Mouse (Mus musculus): ENCODE results near the gene Slc12a1.

The Slc12a1 gene

DNA sequence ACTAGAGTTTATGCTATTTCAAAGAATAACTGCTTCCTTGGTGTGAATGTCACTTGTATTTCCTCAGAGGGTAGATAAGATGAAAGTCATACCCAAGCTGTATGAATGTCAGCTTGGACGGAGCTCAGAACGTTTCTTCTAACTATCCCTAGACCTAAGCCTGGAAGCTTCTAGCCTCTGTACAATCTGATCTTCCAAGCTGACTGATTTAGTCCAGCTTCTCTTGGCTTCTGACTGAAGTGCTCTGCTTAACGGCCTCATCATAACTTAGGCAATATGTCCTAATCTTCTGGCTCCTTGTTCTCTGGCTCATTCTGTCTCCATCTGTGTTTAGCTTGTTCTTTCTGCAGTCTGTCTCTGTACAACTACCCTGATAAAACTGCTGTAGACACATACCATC, 102.3 kb downstream of the Slc12a1 start:
- DNase-seq (ENCODE audit: low spot score in 2 of 2) = no peak

DNA sequence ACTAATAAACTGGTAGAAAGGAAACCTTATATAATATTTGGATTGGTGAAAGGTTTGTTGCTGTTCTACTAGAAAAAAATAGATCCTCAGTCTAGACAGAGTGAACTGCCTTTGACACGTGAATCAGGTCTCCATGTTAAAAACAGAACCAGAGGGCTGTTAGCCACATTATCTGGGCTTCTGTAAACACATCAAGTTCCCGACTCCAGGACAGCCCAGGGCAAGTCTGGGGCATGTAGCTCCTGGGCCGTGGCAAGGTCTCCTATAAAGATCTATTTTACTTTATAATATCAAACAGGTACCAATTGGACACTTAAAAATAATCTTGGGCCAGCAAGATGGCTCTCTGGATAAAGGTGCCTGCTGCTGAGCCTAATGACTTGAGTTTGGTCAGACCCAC, 103.6 kb downstream of the Slc12a1 start:
- DNase-seq (ENCODE audit: low spot score in 2 of 2) = no peak

DNA sequence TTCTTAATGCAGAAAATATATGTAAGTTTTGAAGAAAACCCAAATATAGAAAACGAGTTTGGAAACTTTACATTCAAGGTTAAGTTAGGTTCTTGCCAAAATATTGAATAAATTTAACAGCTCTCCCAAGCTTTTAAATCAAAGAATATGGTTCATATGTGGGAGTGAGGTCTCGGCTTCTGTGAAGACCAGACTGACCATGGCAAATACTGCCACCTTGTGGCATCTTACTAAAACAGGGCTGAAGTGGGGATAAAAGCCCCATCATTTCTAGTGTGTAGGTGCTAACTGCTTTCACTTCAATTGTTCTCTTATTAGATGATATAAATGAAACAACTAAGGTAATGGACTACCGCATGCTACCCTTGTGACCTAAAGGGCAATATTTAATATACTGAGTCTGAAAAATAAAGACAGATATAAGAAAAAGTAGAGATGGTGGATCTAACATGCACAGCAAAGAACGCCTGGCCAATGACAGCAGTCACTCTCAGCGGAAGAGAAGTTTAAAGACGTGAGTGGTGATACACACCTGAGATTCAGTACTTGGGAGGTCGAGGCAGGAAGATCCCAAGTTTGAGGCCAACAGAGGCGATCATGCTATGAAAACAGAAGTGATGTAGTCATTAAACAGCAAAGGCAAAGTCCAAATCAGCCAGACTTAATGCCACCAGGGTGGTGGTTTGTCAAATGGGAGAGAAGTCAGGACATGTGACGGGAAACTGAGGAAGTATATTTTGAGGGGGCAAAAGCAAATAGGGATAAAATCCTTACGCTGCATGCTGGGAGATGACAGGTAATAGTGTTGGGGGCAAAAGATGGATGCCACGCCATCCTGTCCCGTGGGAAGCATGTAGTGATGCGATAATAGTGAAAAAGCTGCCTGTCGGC, 107.2 kb downstream of the Slc12a1 start:
- DNase-seq (ENCODE audit: low spot score in 2 of 2) = no peak

DNA sequence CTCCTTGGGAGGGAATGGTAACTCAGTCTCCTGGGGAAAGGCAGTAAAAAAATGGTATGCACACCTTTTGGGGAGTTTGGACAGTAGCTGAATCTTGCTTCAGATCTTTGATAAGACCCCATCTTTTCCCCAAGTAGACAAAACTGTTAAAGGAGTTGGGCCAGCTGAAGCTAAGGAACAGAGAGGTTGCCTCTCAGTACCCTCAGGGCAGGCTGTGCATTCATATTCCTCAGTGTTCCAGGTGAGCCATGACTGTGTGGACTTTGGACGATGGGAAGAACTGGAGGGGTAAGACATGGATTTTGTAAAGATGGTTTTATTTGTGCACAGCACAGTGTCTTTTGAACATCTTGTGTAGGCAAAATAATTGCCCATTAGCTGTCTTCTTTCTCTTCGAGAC, 108.0 kb downstream of the Slc12a1 start:
- no peak for DNase-seq (ENCODE audit: low spot score in 2 of 2)

DNA sequence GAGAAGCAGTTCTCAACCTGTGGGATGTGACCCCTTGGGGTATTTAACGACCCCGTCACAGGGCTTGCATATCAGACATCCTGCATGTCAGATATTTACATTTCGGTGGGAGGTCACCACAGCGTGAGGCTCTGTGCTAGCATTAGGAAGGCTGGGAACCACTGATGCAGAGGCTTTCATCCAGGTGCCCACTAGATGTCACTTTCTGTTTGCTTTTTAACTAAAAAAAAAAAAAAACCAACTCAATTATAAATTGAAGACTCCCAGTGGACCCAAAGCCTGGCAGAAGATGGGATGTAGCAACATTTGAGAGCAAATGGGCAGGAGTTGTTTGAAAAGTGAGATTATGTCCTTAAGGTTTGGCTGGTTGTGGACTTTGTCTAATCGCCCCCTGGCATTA, 110.8 kb downstream of the Slc12a1 start:
- peak in 1 of 2 experiments; percentile 20 for DNase-seq (ENCODE audit: low spot score in 2 of 2)

DNA sequence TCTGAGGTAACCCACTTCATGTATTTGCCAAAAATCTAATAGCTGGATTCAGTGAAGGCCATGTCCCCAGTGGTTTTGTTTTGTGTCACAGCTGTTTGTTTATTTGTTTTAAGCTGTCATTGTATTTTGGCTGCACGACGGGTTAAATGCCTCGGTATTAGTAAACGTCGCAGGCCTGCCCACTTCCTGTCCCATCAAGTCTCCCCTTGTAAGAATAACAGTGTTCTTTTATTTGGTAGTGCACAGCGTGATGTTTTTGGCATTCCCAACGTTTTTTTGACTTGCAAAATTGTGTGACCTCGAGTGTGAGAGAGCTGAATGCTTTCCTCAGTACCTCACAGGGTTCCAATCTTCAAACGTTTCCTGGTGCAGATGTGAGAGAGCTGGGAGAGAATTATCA, 111.4 kb downstream of the Slc12a1 start:
- no peak for DNase-seq (ENCODE audit: low spot score in 2 of 2)

DNA sequence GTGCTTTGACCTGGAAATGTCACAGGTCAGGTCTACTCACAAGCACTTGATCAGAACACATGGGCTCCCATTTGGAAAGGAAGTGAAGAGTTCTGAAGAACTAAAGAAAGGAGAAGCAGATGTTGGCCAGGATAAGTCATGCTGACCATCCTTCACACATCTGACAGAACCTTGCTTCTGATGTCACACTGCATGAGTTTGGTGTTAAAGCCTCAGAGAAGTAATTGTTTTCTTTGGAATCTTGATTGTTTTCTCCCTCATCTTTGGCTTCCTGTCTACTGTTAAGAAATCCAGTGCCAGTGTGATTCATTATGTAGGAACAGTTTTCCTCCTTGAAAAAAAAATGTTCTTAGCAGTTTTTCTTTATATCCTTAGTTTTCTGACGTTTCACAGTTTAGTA, 116.6 kb downstream of the Slc12a1 start:
- DNase-seq (ENCODE audit: low spot score in 2 of 2) = no peak

DNA sequence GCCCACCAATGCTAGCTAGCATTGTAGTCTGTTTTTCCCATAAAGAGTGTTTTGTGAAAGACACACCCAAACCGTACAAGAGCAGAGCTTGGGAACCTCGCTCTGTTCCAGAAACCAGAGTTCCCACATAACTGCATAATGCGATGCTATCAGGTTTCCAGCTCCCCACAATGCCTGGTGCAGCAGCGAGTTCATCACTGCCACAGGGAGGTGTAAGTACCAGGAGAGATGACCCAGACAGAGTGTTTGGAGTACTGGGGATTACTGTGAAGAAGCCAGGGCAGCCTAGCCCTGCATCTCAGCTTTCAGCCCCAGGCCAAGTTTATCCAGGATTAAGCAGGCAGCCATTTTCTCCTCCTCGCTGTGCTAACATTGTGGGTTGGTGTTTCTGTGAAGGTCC, 123.3 kb downstream of the Slc12a1 start:
- no peak for DNase-seq (ENCODE audit: low spot score in 2 of 2)

DNA sequence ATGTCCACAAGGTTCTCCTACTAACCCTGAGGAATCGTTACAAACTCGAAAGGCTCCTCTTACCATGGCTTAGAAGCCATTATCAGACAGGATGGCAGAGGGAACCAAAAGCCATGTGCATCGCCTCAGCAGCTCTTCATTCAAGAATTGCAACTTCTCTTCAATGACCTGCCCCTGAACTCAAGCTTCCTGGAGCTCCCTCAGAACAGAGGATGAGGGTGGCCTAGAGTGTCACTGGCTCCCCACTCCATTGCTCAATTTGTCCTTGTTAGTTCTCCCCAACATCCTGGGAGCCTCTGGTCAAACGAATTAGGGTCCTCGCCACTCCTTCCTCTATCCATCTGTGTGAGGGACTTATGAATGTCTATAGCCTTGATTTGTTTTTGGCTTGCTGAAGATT, 124.4 kb downstream of the Slc12a1 start:
- DNase-seq (ENCODE audit: low spot score in 2 of 2) = no peak

DNA sequence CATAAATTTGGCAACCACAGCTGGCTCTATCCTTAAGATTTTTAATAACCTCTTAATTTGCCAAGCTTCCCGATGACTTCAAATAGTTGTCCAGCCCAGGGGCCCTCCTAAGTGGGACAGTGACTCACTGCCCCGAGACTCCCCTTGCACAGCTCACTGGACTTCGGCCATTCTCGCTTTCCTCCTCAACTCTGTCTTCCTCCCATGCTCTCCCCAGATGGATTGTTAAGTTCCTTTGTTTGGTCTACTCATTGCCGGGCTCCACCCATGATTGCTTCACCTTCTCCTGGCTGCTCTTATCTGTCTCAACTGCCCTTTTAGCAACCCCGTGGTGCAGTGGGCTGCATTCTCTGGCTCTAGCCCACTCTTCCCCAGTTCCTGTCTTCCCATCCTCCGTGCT, 126.2 kb downstream of the Slc12a1 start:
- no peak for DNase-seq (ENCODE audit: low spot score in 2 of 2)

All from cerebellum, postnatal 4 days (tissue).